In the genomic region with DNA sequence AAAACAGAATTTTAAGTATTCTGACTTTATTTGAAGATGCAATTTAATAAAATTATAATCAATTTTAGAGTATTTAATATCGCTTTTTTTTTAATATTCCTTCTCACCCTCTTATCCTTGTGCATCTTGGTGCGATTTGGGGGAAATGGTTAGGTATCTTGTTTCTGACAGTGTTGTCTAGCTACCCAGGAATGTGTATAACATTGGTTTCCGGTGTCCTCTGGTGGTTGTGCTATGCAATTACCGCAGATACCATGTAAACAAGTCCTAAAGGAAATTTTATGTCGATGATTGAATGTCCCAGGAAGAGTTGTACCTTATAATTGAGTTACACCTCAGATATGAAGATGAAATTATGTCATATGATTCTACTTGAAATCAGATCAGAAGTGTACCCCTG, we compare ENCODE assay signal across 9 mouse cellular contexts.
DNase-seq lines count a peak whose midpoint lies in the region; ATAC-seq and TF ChIP-seq lines count a peak whose summit lies in the region.
"Had no signal": no experiment of that assay in that cellular context is flagged by ENCODE, and none has a peak within 500 bp of the region (broad histone marks: within the 10 kb centered on the region; RNA-seq: fewer than 3 reads in every experiment).

No protein-coding gene starts in this region.

- no peaks in the 10 kb centered on the region for H3K9me3 ChIP-seq in forebrain, embryonic 13.5 days (replicated peaks)
- no peaks in the 10 kb centered on the region for H3K9me3 ChIP-seq in midbrain, embryonic 16.5 days (replicated peaks; ENCODE audit: control insufficient read depth, low read length, poor library complexity, severe bottlenecking)
- H3K9me3 ChIP-seq: neural tube, embryonic 13.5 days had no signal

- no peaks in the 10 kb centered on the region for H3K36me3 ChIP-seq in heart, adult 2 months (ENCODE audit: control insufficient read depth, insufficient read depth, low read length)
- H3K36me3 ChIP-seq in forebrain, embryonic 13.5 days (ENCODE audit: poor library complexity, severe bottlenecking), result no peaks in the 10 kb centered on the region; the same call in 1 of the 2 replicates
- peaks cover 5% of the 10 kb centered on the region; the same call in 1 of the 2 replicates for H3K36me3 ChIP-seq in midbrain, embryonic 16.5 days (ENCODE audit: control insufficient read depth, insufficient read depth, low read length)

- H3K27me3 ChIP-seq in heart, adult 2 months (ENCODE audit: control insufficient read depth, insufficient read depth, low read length), result no peaks in the 10 kb centered on the region
- H3K27me3 ChIP-seq in forebrain, embryonic 13.5 days, result no peaks in the 10 kb centered on the region
- no peaks in the 10 kb centered on the region for H3K27me3 ChIP-seq in midbrain, embryonic 16.5 days (ENCODE audit: control insufficient read depth, insufficient read depth, low read depth, low read length)
- H3K27me3 ChIP-seq: neural tube, embryonic 13.5 days had no signal

- H3K27ac ChIP-seq in heart, adult 2 months, result no peak overlapping the region
- H3K27ac ChIP-seq in forebrain, embryonic 13.5 days, result no peak overlapping the region
- H3K27ac ChIP-seq in midbrain, embryonic 16.5 days (ENCODE audit: low read length), result no peak overlapping the region
- H3K27ac ChIP-seq: neural tube, embryonic 13.5 days had no signal

- intact Hi-C loops in heart, adult 2 months (cut with DNase I), result no loop called here

- TF ChIP-seq POLR2A in heart, adult 2 months (IDR thresholded peaks at IDR 0.05; ENCODE audit: insufficient read depth, low read depth, low read length), result no peak

- WGBS in heart, adult 2 months, result 44% methylated on average over 5 of the region's 5 CpGs
- 35% methylated on average over 5 of the region's 5 CpGs for WGBS in forebrain, embryonic 13.5 days
- 35% methylated on average over 5 of the region's 5 CpGs for WGBS in midbrain, embryonic 16.5 days

- no peaks in the 10 kb centered on the region for H3K4me1 ChIP-seq in heart, adult 2 months (ENCODE audit: control insufficient read depth, insufficient read depth, low read length)
- H3K4me1 ChIP-seq in forebrain, embryonic 13.5 days, result 0 out of 2 replicates have a peak, but pooled peaks cover under 1% of the 10 kb centered on the region
- H3K4me1 ChIP-seq in midbrain, embryonic 16.5 days (ENCODE audit: control insufficient read depth, insufficient read depth, low read length), result no peaks in the 10 kb centered on the region
- H3K4me1 ChIP-seq: neural tube, embryonic 13.5 days had no signal

- no peak for DNase-seq in heart, adult 2 months
- no peak for DNase-seq in heart, adult 11 months
- peak; percentile 4 for DNase-seq in 3134 (ENCODE audit: extremely low read depth, insufficient read length, low spot score)
- DNase-seq in brain, adult 2 months (ENCODE audit: low read depth, low spot score), result peak; percentile 92
- DNase-seq in frontal cortex, postnatal 10 days (ENCODE audit: low spot score in 2 of 2), result no peak
- DNase-seq in urinary bladder, postnatal 25 days (ENCODE audit: low spot score), result no peak

- no peak overlapping the region for H3K4me2 ChIP-seq in forebrain, embryonic 13.5 days
- no peak overlapping the region for H3K4me2 ChIP-seq in midbrain, embryonic 16.5 days (ENCODE audit: low read length)
- H3K4me2 ChIP-seq: neural tube, embryonic 13.5 days had no signal

- ATAC-seq in forebrain, embryonic 13.5 days, result peak; percentile 84
- ATAC-seq in midbrain, embryonic 16.5 days, result peak; percentile 64; the same call in 1 of the 2 replicates

- no peaks in the 10 kb centered on the region for H3K79me2 ChIP-seq in heart, adult 2 months (replicated peaks; ENCODE audit: control insufficient read depth, insufficient read depth, low read length)

- no peak for TF ChIP-seq EP300 in heart, adult 2 months (IDR thresholded peaks at IDR 0.05; ENCODE audit: insufficient read depth, low read depth, low read length)

- no peak overlapping the region for H3K4me3 ChIP-seq in heart, adult 2 months
- H3K4me3 ChIP-seq in forebrain, embryonic 13.5 days, result no peak overlapping the region
- no peak overlapping the region for H3K4me3 ChIP-seq in midbrain, embryonic 16.5 days (ENCODE audit: low read depth, low read length)
- H3K4me3 ChIP-seq: neural tube, embryonic 13.5 days had no signal

- no peak overlapping the region for H3K9ac ChIP-seq in heart, adult 2 months (ENCODE audit: low read depth, low read length)
- H3K9ac ChIP-seq in forebrain, embryonic 13.5 days, result no peak overlapping the region
- H3K9ac ChIP-seq in midbrain, embryonic 16.5 days (ENCODE audit: low read depth, low read length), result no peak overlapping the region
- H3K9ac ChIP-seq: neural tube, embryonic 13.5 days had no signal

- TF ChIP-seq CTCF in heart, adult 2 months (IDR thresholded peaks at IDR 0.05), result peak; percentile 59

Comparison
In these comparisons a context has a peak if more than half of its experiments do, and no peak if none do; other contexts are left out.
1. DNase-seq: peak in 3134 (single experiment) and brain, adult 2 months (single experiment); none in heart, adult 2 months (0 of 2), heart, adult 11 months (single experiment), frontal cortex, postnatal 10 days (0 of 2) and urinary bladder, postnatal 25 days (single experiment).